Mouse (Mus musculus): ENCODE data around the gene Fcgr4. TPM values are rescaled to one million over a fixed set of nuclear protein-coding genes. Genes with fewer than 3 reads are reported as not detected.

Gene Fcgr4
- polyA plus RNA-seq (2012; rRNA removed; ENCODE audit: low replicate concordance) = 1.2 and 2.8 TPM in 2 replicates

GRCm38 (mm10) chr1:171018737-171019136 is at the start of gene Fcgr4:
Fcgr4 (plus strand) TSS chr1:171018920.

GRCm38 (mm10) chr1:170976447-170976846 is 42.3 kb upstream of the Fcgr4 start, which contains the start of gene Fcgr2b:
Fcgr2b (minus strand) TSS chr1:170976547.

GRCm38 (mm10) chr1:171064491-171065242 is 45.9 kb downstream of the Fcgr4 start, which contains the start of gene Fcgr3:
Fcgr3 (minus strand) TSS chr1:171064935.

Other genes with a start within 250 kb of the Fcgr4 start
- 9.2 and 18.1 TPM in 2 replicates for gene Atf6, start 151.1 kb upstream of the Fcgr4 start, polyA plus RNA-seq (2012; rRNA removed; ENCODE audit: low replicate concordance)
- gene Gm26620, start 133.9 kb upstream of the Fcgr4 start, polyA plus RNA-seq (2012; rRNA removed; ENCODE audit: low replicate concordance) = 0.72 and 1.5 TPM in 2 replicates
- gene Dusp12, start 133.4 kb upstream of the Fcgr4 start, polyA plus RNA-seq (2012; rRNA removed; ENCODE audit: low replicate concordance) = 10.4 and 20.8 TPM in 2 replicates
- gene Fcrlb, start 106.0 kb upstream of the Fcgr4 start, polyA plus RNA-seq (2012; rRNA removed; ENCODE audit: low replicate concordance) = 0.49 and 1.8 TPM in 2 replicates
- 30.3 and 37.9 TPM in 2 replicates for gene Fcrla, start 91.3 kb upstream of the Fcgr4 start, polyA plus RNA-seq (2012; rRNA removed; ENCODE audit: low replicate concordance)
- gene Fcgr2b, start 42.4 kb upstream of the Fcgr4 start, polyA plus RNA-seq (2012; rRNA removed; ENCODE audit: low replicate concordance) = 34.2 and 53.0 TPM in 2 replicates
- 22.5 and 52.0 TPM in 2 replicates for gene Fcgr3, start 46.0 kb downstream of the Fcgr4 start, polyA plus RNA-seq (2012; rRNA removed; ENCODE audit: low replicate concordance)
- gene Cfap126, start 95.0 kb downstream of the Fcgr4 start, polyA plus RNA-seq (2012; rRNA removed; ENCODE audit: low replicate concordance) = 4.5 and 9.9 TPM in 2 replicates
- 220 and 421 TPM in 2 replicates for gene Sdhc, start 131.7 kb downstream of the Fcgr4 start, polyA plus RNA-seq (2012; rRNA removed; ENCODE audit: low replicate concordance)
- 112 and 212 TPM in 2 replicates for gene Mpz, start 131.8 kb downstream of the Fcgr4 start, polyA plus RNA-seq (2012; rRNA removed; ENCODE audit: low replicate concordance)
- gene Pcp4l1, start 177.3 kb downstream of the Fcgr4 start, polyA plus RNA-seq (2012; rRNA removed; ENCODE audit: low replicate concordance) = 5.2 and 13.0 TPM in 2 replicates
- gene Nr1i3, start 195.1 kb downstream of the Fcgr4 start, polyA plus RNA-seq (2012; rRNA removed; ENCODE audit: low replicate concordance) = 0.30 TPM in 1 of 2 replicates, not detected in the other
- gene Tomm40l, start 203.6 kb downstream of the Fcgr4 start, polyA plus RNA-seq (2012; rRNA removed; ENCODE audit: low replicate concordance) = 37.7 and 47.3 TPM in 2 replicates
- gene Apoa2, start 206.1 kb downstream of the Fcgr4 start, polyA plus RNA-seq (2012; rRNA removed; ENCODE audit: low replicate concordance) = 1.3 and 87.4 TPM in 2 replicates
- gene Fcer1g, start 215.4 kb downstream of the Fcgr4 start, polyA plus RNA-seq (2012; rRNA removed; ENCODE audit: low replicate concordance) = 178 and 219 TPM in 2 replicates
- gene Adamts4, start 231.5 kb downstream of the Fcgr4 start, polyA plus RNA-seq (2012; rRNA removed; ENCODE audit: low replicate concordance) = 4.9 and 7.1 TPM in 2 replicates
- 124 and 262 TPM in 2 replicates for gene Ndufs2, start 232.5 kb downstream of the Fcgr4 start, polyA plus RNA-seq (2012; rRNA removed; ENCODE audit: low replicate concordance)

Data from mammary gland, adult 2 months (tissue).